Mouse (Mus musculus) c-Kit-positive CD71-positive TER-119-positive erythroid progenitor cells, embryonic 14.5 days (primary cell): ENCODE data around the gene Tcf25.

Source experiments
- DNase-seq: peaks from one replicate; pipeline ENCODE4 v3.0.0-alpha.2; 2013; ENCODE audit warnings: low spot score

Tcf25 gene

DNA sequence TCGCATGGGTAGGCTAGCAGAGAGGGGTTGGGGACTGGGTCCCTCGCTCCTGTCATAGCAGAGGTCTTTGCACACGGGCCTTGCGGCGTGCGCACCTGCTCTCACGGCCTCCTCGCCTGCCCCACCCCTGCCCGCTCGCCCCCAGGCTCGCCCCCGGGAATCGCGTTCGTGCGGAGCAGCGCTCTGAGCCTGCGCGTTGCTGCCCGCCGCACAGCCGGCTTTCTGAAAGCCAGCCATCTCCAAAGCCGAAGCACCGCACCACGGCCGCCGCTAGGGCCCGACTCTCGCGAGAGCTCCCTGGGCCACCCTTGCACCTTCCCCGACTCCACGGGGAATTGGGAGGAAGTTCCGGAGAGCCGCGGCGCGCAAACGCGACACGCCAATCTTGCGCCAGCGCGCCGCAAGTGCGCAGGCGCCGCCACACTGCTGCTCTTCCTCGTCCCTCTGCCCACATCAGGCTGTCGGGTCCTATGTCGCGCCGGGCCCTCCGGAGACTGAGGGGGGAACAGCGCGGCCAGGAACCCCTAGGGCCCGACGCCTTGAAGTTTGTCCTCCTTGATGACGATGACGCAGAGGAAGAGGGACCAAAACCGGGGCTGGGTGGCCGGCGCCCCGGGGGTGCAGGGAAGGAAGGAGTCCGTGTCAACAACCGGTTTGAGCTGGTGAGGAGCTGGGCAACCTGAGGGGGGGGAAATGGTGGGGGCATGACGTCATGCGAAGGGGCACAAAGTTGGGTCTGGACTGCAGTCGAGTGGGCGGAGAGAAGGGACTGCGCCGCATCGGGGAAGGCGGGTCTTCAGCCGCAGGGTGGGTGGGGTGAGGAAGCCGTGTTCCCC is at the start of gene Tcf25:
Tcf25 (plus strand) TSS at position 351 of the 836 bp plus-strand sequence.
- DNase-seq, result peak; percentile 86

DNA sequence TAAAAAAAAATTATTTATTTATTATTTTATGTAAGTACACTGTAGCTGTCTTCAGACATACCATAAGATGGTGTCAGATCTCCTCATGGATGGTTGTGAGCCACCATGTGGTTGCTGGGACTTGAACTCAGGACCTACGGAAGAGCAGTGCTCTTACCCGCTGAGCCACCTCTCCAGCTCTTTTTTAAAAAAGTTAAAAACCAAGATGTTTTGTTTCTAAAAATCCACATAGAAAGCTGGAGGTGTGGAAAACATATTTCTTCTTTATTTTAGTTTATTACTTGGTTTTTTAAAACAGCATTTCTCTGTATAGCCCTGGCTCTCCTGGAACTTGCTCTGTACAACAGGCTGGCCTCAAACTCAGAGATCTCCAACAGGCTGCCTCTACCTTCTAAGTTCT is 45.0 kb upstream of the Tcf25 start:
- DNase-seq, result no peak

DNA sequence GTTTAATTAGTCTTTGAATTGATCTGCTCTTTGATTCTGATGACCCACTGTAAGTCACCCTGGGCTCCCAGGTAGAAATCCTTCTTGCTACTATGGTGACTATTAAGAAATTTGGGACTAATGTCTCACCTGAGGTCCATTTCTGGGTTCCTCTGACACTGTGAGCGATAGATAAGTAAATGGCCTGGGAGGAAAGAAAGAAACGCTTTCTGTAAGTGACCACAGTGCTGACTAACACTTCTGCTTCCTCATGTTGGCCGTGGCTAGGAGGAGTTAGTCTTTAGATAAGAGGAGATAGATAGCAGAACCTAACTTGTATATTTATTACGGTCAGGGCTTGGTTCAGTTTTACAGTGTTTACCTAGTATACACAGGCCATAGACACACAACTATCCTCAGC is 44.2 kb upstream of the Tcf25 start:
- DNase-seq, result no peak

DNA sequence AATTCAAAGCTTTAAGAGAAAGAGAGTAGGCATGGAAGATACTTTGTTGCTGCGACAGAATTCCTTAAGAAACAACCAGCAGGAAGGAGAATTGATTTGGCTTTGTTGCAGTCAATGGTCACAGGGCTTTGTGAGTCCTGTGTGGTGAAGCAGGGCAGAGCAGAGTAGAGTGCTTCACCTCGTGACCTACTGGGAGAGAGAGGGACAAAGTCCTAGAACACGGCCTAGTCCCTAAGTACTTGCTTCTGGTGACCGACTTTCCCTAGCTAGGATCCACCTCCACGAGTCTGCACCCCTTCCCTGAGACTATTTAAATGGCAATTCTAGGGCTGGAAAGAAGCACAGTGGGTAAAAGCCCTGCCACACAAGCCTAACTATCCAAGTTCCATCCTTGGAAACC is 43.6 kb upstream of the Tcf25 start:
- no peak for DNase-seq

DNA sequence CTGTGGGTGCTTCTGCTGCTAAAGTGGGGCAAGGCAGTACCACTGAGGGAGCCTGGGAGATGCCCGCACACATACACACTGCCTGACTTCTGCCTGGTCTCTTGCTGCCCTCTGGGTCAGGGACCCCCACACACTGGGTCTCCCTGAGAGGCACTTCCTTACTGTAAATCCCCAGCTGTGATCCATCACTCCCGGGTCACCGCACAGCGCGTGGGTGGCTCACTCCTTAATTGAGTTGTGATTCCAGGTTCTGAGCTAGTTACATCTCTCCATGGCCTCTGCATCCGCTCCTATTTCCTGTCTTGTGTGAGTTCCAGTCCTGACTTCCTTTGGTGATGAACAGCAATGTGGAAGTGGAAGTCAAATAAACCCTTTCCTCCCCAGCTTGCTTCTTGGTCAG is 42.9 kb upstream of the Tcf25 start:
- DNase-seq, result no peak

DNA sequence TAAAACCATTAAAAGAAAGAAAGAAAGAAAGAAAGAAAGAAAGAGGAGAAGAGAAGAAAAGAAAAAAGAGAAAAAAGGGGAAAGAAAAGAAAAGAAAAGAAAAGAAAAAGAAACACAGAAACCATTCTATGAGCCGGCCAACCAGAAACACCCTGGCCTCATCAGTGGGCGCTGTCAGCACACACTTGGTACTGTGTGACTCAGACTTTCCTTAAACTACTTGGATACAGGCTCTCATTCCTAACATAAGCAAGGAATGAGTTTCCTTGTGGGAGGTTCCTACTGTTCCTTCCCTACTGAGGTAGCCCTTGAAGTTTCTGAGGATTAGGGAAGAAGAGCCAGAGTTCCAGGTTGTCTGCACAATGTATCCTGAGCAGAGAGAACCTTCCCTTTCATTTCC is 42.3 kb upstream of the Tcf25 start:
- DNase-seq, result no peak

DNA sequence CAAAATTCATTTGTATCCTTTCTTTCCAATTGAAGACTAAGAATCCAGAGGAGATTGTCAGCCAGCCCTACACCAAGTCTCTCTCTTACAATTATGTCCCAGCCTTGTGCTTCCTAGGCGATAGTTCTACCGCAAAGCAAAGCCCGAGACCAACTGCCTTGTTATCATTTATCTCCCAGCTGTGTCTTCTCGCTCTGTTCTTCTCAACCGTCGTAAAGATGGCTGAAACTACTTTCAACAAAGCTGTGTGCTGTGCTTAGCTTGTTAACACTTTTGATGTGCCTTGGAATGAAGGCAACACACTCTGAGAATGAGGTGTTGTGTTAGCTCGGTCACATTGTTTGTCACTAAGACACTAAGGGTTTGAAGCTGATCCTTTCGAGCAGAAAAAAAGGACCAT is 41.7 kb upstream of the Tcf25 start:
- peak; percentile 47 for DNase-seq

DNA sequence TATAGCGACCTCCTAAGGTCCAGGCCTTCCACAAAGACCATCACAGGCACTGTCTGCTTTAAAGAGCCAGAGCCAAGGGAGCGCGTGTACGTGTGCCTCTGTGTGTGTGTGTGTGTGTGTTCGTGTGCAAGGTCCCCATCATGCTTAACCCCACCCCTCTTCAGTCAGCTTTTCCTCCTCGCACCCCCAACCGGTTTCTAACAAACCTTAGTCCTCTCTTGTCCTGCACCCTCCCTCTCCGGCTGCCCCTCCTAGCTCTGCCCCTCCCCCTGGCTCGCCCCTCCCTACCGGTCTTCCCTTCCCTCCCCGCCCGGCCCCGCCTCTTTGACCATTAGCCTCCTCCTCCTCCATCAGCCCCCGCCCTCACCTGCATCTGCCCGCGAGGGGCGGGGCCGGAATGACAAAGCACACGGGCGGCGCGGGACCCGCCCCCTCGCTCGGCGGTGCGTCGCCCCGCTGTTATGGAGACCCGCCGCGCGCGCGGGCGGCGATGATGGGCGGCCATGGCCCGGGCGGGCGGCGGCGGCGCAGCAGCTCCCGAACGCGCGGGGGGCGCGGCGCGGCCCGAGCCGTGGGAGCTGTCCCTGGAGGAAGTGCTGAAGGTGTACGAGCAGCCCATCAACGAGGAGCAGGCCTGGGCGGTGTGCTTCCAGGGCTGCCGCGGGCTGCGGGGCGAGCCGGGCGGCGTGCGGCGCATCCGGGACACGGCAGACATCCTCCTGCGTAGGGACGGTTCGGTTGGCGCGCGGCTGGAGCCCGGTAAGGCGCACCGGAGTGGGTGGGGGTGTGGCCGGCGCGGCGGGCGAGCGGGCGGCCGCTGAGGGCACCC is 41.1 kb upstream of the Tcf25 start, which contains the start of gene Spire2:
Spire2 (plus strand) TSS at position 452 of the 829 bp plus-strand sequence.
- DNase-seq, result peak; percentile 75

DNA sequence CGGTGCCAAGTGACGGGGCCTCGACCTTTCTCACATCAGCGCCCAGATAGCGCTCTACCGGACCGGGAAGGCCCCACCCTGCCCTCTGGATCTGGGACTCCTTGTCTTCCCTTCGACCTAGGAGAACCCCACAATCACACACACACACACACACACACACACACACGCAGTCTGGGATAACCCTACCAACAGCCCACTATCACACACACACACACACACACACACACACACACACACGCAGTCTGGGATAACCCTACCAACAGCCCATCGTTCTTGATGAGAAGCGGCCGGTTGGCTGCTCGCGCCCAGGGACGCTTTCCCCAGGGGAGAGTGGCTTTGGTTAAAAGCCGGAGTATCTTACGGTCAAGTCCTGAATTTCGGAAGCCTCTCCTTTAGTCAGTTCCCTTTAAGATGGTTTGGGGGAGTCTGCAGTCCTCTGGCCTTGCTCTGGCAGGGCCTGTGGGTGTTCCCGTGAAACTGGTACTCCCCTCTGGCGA is 40.4 kb upstream of the Tcf25 start:
- DNase-seq, result no peak

DNA sequence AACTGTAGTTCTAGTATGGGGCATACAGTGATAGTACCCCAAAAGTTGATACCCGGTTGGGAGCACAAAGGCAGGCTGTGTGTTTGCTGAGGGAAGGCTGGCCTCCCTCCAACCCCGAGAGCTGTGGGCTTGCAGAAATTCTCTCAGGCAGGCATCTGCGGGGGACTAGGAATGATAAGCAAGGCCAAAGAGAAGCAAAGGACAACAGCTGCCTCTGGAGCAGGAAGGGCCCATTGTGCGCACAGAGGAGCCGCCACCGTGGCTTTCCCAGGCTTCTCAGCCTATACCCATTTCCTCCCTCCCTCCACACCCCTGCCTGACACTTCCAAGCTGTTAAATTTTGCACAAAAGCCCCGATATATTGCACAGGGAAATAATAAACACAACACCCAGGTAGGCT is 39.7 kb upstream of the Tcf25 start:
- DNase-seq, result no peak

DNA sequence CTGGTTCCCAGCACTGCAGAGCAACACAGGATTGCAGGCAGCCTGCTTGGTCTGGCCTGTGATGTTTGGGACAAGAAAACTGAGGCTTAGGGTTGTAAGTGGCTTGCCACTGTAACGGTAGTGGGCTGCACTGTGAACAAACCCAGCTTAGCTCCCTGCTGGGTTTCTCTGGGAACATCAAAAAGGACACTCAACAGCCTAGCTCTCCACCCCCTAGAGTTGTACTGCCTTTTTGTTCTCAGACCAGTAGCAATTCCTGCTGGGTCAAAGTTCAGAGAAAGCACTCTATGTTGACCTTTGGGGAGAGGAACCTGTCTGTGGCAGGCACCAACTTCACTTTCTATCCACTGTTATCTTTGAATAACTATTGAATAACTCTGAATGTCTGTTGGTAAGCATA is 39.1 kb upstream of the Tcf25 start:
- DNase-seq, result no peak

DNA sequence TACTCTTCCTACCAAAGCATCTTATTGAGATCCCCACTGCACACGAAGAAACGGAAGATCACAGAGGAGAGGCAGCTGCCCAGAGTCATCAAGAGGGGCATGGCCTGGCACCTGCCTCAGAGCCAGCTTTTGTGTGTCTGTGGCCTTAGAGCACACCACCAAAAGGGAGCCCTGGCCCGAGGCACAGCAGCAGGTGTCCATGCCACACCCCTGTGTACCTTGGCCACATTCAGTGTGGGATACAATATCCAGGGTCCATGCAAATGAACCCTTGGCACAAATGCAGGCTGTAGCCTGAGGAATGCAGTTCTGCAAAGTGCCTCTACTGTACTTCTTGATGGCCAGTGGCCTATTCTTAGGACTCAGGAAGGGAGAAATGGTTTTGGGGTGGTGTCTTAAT is 36.1 kb upstream of the Tcf25 start:
- DNase-seq, result no peak

DNA sequence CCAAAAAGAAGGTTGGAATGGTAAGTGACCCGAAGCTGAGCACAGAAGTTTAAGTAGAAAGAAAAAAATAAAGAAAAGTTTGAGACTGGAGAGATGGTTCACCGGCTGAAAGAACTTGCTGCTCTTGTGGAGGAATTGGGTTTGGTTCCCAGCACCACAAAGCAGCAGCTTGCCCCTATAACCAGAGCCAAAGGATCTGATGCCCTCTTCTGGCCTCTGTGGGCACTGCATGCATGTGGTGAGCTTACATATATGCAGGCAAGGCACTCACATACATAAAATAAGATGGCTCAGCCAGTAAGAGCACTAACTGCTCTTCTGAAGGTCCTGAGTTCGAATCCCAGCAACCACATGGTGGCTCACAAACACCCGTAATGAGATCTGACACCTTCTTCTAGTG is 33.5 kb upstream of the Tcf25 start:
- no peak for DNase-seq

DNA sequence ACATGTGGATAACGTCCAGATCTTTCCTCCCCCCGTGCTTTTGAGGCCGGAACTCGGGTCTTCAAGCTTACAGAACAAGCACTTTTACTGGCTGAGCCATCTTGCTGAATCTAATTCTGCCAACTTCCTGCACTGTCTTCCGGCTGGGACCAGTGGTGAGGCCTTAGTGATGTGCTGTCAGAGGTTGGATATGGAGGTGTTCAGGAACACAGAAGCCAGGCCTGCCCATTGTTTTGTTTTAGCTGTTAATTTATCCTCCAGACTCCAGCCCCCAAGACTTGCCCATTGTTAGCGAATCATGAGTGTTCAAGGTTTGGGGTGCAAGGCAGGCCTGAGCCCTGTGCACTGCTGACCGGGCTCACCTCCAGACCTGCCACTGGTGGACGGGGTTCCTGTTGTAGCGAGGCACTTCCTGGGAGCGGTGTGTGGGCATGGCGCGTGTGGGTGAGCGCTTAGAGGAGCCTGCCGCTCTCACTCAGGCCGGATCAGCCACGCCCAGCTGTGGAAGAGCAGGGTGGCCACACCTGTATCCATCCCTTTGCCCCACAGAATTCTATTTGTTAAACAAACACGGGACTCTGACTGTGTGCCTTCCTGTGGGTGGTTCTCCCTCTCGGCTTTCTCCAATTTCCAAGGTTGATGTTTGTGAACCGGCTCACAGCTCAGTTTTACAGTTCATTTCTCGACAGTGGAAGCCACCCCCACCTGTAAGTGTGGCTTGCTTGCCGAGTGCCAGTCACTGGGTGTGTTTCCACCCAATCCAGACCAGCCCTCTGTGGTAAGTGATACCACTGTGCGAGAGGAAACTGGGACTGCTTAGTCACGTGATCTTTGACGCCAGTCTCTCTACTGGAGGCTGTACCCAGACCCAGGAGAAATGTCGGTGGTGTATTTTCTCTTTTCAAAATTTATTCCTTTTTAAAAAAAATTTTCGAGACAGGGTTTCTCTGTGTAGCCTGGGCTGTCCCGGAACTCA is 32.2 kb upstream of the Tcf25 start:
- DNase-seq, result no peak

DNA sequence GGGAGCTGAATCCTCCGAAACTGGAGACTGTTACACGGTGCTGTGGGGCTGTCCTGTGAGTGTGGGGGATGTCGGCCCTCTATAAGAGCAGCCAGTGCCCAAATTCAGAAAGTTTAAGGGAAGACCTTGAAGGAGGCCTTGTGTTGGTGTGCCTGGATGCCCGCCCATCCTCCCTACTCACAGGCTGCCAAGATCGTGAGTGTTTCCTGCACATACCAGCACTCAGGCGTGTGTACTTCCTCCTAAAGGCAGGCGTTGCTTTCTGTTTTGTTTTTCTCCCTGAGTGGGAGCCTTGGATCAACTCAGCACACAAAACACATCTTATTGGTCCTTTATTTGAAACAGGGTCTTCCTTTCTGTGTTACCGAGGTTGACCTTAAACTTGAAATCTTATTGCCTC is 31.3 kb upstream of the Tcf25 start:
- DNase-seq, result no peak

DNA sequence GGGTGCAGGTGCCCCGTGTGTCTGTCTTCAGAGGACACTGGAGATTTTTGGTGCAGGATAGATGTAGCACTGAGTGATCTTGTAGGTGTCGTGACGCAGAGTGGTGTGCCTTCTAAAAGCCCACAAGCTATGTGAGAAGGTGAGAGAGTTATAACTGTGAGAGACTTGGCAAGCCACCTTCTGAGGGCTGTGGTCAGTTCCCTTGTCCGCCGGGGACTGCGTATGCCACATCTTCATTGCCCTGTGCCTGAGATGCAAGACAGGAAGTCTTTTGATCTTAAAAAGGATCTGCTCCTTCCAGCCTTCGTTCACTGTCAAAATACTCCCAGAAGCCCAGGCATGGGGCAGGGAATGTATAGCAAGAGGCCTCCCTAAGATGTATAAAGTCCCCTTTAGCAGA is 30.6 kb upstream of the Tcf25 start:
- DNase-seq, result no peak

DNA sequence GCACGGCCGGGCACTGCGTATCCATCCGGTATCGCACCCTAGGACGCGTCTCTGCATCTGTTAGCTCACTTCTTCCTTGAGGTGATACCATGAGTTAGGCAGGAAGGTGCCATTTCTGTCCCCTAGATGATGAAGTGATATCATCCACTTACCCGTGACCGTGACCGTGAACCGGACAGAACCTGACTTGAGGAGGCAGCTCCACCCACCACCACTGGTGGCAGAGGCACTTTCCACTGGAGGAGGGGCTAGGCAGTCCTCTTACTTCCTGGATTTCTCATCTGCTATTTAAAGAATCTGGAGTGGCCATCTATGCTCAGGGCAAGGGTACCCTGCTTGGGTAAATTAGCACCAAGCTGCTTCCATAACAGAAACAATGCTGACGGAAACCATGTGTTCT is 30.1 kb upstream of the Tcf25 start:
- DNase-seq, result no peak

DNA sequence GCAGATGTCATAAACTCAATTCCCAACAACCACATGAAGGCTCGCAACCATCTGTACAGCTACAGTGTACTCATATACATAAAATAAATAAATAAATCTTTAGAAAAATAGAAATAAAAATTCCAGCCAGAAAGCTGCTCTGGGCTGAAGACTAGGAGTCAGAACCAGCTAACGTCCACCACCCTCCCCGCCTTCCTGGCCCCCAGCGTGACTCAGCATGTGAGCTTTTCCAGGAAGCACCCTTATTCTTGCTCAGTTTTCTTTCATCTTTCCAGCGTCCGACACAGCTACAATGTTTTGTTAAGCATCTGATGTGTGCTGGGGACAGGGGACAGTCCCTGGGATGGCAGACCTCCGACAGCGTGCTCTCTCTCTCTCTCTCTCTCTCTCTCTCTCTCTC is 28.4 kb upstream of the Tcf25 start:
- no peak for DNase-seq

DNA sequence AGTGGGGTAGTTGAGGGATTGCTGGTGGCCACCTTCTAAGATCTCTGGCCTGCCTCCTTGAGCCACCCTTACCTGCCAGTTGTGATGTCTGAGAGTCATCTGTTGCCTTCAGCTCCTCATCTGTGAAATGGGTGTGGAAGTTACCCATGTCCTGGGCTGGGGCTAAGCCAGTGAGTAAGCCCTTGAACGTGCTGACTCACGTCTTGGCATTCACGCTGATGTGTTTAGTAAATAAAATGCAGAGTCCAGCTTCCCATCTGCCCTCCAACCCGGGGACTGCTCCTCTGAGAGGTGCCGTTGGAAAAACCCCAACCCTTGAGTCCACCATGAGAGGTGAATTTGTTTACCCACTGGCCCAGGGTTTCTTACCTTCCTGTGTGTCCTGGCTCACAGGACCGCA is 27.7 kb upstream of the Tcf25 start:
- DNase-seq, result no peak

DNA sequence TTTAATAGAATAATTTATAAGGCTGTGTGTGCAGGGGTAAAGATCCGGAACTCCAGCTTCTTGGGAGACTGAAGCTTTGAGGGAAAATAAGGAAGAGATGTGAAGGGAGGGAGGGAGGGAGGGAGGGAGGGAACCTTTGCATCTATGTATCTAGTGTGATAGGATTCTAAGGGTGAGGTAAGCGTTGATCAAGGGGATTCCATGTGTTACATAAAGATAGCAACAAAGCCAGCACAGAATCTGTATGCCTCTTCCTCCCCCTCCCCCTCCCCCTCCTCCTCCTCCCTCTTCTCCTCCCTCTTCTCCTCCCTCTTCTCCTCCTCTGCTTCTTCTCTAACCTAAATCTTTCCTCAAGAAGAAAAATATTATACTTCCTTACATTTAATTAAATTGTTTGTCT is 26.3 kb upstream of the Tcf25 start:
- no peak for DNase-seq

DNA sequence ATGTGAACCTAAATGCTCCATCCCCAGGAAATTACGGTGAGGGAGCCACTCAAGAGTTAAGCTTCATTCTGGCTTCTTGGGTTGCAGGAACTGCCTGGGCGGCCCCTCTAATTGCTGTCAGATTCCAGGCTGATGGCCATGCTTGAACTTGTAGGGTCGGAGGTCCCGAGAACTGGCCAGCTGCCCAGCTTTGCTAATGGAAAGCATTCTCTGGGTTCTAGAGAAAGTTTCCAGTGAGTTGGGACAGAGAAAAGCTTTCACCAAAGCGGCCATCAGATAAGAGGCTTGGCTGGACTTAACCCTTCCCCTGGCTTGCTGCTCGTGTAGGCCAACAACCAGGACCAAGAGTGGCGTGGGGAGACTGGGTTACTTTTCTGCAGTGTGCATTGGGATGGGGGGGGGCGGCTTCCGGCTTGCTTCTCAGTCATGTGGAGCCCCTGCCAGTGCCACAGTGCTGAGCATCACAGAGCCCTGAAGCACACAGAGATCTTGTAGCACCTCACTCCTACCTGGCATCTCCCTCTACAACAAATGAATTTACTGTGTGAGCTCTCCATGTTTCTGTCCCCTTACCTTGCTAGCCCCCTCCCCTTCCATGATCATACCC is 25.2 kb upstream of the Tcf25 start:
- DNase-seq, result no peak

DNA sequence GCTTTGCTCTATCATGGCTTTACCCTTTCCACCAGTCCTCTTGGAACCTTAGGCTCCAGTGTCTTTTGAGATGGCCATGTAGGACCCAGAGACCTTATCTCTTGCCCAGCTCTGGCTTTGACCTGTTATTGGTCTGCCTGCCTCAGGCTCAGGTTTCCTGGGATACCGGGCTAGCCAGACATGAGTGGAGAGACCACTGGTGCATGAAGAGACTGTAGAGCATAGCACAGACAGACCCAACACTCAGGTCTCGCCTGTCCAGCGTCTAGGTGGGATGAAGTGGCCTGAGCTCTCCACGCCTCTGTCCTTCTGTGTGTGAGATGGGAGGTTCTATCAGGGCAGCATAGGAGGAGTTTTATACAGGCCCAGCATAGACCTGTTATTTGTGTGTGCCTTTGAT is 24.5 kb upstream of the Tcf25 start:
- no peak for DNase-seq
